Mouse (Mus musculus): Measurements from ENCODE around the gene Otogl.
"Not testable (repeated sequence)": the region's sequence is repeated elsewhere in the genome, so short reads cannot be mapped to it uniquely, and the experiment has no call there.

Gene Otogl

GRCm38 (mm10) chr10:107804285-107804684 is 107.6 kb downstream of the Otogl start:
- not testable (repeated sequence) for DNase-seq

DNA sequence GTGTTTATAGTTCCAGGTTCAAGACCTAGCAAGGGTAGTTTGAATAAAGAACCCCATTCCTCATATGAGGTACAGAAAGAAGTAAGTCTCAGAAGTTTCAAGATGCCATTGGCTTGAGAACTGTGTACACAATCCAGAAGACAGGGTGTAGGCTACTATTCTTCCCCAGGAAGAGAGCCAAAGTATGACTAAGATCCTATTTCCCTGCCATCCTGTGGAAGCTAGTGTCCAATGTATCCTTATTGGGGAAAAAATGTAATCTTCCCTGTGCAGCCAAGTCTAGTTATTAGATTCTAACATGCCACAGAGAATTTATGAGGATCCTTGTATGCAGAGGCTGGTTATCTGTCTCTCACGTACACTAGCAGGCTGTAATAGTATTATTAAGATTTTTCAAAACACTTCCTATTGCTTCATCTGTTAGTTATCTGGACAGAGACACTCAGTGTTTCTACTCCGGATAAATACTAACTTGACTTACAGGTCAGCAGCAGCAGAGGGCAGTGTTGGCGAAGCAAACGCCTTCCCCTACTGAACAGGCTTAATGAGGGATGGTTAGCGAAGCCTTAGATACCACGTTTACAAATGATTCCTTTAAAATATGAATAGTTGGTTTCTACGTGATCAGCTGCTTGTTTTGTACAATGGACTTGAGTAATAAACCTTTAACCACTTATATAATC is 112.1 kb downstream of the Otogl start:
- DNase-seq = peak; percentile 25

GRCm38 (mm10) chr10:107794812-107795756 is 116.8 kb downstream of the Otogl start:
- no peak for DNase-seq

- no peak for DNase-seq
Measured at GRCm38 (mm10) chr10:107792491-107792890, 119.4 kb downstream of the Otogl start.

DNA sequence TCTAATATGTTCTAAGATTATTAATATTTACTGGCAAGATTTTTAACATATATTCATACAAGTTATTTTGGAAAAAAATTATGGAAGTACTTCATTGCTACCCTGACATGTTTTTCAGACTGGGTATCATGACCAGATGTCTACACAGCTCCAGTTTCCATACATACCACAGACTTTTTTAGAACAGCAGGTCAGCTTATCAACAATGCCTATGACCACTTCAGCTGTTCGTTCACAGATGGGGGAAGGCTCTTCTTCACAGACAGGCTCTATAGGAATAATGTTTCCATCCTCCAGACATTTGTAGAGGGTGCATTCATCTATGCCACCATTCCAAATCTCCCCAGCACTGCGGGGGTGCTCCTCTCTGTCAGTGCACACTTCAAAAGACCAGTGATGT is 132.4 kb downstream of the Otogl start:
- no peak for DNase-seq

GRCm38 (mm10) chr10:107759624-107760023 is 152.3 kb downstream of the Otogl start:
- DNase-seq = no peak

DNA sequence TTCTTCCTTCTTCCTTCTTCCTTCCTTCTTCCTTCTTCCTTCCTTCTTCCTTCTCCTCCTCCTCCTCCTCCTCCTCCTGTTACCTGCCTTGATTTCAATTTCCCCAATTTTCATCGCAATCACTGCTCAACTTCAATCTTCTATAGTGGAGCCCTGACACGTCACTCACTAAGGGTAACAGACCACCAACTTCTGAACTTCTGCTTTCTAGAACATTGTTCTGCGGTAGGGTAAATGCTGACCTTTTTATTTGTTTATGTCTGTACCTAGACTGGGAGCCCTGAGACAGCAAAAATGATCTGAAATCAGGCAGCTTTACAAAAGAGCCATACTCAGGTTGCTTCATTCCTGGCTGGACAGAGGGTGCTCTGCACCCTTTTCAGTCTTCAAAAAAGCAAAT is 158.5 kb downstream of the Otogl start:
- no peak for DNase-seq

GRCm38 (mm10) chr10:107752351-107753143 is 159.4 kb downstream of the Otogl start:
- no peak for DNase-seq

- DNase-seq = no peak
Measured at GRCm38 (mm10) chr10:107751944-107752343, 160.0 kb downstream of the Otogl start.

DNA sequence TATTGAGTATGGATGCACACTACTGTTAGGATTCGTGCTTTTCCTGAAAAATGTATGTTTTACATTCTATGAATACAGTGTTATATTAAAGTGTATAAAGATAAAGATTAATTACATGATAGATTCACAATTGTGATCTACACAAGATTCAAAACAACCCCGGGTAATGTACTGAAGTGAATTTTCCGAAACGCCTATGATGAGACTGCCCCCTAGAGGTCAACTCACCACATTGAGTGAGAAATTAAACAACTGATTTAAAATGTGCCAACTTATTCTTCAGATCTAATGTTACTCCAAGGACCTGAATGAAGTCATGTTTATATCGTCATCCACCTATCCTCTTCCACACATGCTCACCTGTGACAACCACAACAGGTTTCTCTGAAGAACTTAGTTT is 164.4 kb downstream of the Otogl start:
- peak; percentile 11 for DNase-seq

DNA sequence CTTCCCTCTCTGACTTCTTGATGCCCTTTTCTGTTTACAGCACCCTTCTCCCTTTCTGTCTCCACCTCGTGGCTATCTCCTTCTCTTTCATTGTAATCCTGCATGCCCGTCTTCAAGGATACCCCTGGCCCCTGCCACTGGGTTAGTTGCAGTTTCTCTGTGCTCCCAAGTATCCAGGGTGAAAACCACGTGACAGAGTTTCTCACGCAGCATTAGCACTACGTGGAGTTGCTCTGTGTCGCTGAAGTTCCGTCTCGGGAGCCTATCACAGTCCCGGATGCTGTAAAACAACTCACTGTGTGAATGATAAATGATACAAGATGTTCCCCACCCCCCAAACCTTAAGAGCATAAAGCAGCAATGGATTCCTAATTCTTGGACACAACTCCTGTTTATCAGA is 165.2 kb downstream of the Otogl start:
- DNase-seq = no peak

DNA sequence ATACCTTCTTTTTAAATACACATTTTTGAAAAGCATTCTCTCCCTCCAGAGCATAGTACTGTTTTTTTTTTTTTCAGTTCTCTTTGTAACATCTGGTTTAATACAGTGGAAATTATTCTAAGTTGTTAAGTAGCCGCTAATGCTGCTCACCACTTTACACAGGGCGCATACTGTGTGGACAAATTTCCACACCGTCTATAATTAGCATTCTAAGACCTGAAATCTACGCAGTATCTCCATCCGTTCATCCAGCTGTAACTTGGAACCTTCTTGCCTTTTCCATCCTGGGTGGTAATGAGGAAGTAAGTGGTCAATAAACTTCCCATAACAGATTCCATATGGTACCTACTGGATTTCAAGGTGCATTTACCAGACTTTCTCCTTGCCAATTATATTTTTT is 172.1 kb downstream of the Otogl start:
- DNase-seq = no peak

GRCm38 (mm10) chr10:107737743-107738142 is 174.2 kb downstream of the Otogl start:
- DNase-seq = no peak

DNA sequence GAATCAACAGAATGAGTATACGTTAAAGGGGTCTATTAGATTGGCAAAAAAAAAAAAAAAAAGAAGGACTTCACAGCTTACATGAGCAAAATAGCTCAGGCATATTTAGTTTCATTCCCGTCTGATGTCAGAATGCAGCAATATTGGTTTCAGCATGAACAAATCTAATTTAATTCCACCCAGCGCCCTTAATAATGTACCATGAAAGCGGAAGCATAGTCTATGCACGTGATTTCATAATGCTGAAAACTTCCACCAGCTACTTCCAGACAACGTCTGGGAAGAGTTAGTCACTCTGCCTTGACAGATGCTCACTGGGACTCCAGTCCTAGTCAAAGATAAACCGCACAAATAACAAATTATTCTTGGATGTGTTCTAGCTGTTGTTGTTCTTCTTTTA is 176.5 kb downstream of the Otogl start:
- no peak for DNase-seq

- no peak for DNase-seq
Measured at GRCm38 (mm10) chr10:107734327-107734726, 177.6 kb downstream of the Otogl start.

DNA sequence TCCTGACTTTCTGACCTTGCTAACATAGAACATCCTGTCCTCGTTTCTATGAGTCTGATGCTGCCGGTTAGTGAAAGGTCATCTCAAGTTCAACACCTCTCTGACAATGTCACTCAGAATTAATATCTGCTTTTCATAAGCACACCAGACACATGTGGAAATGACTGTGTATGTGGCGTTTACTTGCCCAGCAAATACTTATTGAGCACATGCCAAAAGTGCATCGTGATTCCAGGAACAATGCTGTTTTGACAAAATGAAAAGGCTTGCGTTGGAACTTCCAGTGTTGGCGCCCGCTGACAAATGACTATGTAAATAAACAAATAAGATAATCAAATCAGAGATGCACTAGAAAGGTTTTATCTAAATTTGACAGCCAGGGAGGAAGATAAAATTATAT is 186.3 kb downstream of the Otogl start:
- DNase-seq = no peak

GRCm38 (mm10) chr10:107719806-107720205 is 192.1 kb downstream of the Otogl start, which contains the start of gene Ptprq:
Gene Ptprq (minus strand): TSS chr10:107720051.
- DNase-seq = no peak
